ENCODE assay signal across 17 mouse cellular contexts in genomic region chr3:159121626-159122025, GRCm38 (mm10).
A peak's percentile ranks its signal among the peaks of the same experiment; 100 is the strongest.
DNase-seq lines count a peak whose midpoint lies in the region; ATAC-seq lines count a peak whose summit lies in the region.
"Had no signal": no experiment of that assay in that cellular context is flagged by ENCODE, and none has a peak within 500 bp of the region (broad histone marks: within the 10 kb centered on the region; RNA-seq: fewer than 3 reads in every experiment).

No protein-coding gene starts in this region.

- DNase-seq in left cerebral cortex, postnatal 4 days, result peak; percentile 33
- DNase-seq in left cerebral cortex, postnatal 10 days (ENCODE audit: extremely low spot score in 1 of 2, low spot score in 2 of 2), result no peak
- peak; percentile 11 to 16 for DNase-seq in cerebellum, adult 18-20 months
- peak; percentile 77 to 88 for DNase-seq in cerebellum, postnatal 14 days
- no peak for DNase-seq in kidney, adult 9 months
- no peak for DNase-seq in adrenal gland, postnatal 10 days
- DNase-seq: adrenal gland, adult 2 months; B cell, adult 2 months; gastrocnemius, adult 2 months; kidney, adult 2 months; kidney, postnatal 10 days; liver, postnatal 0 days; lung, postnatal 10 days; right cerebral cortex, postnatal 14 days; thymus, postnatal 14 days had no signal

- intact Hi-C loops in left cerebral cortex, postnatal 4 days (cut with DNase I), result no loop called here
- intact Hi-C loops in left cerebral cortex, postnatal 10 days (cut with DNase I), result no loop called here

- no peak for ATAC-seq in CD4-positive, CD25-positive, alpha-beta regulatory T cell, adult 4 months
- ATAC-seq: forebrain, embryonic 14.5 days; liver, postnatal 0 days had no signal

Comparison
In these comparisons a context has a peak if more than half of its experiments do, and no peak if none do; other contexts are left out.
1. DNase-seq: peak in left cerebral cortex, postnatal 4 days (single experiment), cerebellum, adult 18-20 months (2 of 2) and cerebellum, postnatal 14 days (2 of 2); none in left cerebral cortex, postnatal 10 days (0 of 2), kidney, adult 9 months (single experiment) and adrenal gland, postnatal 10 days (single experiment).